Mouse (Mus musculus) thymus, postnatal 4 days (tissue): ENCODE measurements around the gene Cxcr6.

ENCODE experiments used
- DNase-seq: peaks from one replicate; pipeline ENCODE4 v3.0.0; 2021

Cxcr6 gene

GRCm38 (mm10) chr9:123806267-123806666 lies at the start of gene Cxcr6:
Gene Cxcr6, plus strand, starts transcription at chr9:123806475.
- no peak for DNase-seq

DNA sequence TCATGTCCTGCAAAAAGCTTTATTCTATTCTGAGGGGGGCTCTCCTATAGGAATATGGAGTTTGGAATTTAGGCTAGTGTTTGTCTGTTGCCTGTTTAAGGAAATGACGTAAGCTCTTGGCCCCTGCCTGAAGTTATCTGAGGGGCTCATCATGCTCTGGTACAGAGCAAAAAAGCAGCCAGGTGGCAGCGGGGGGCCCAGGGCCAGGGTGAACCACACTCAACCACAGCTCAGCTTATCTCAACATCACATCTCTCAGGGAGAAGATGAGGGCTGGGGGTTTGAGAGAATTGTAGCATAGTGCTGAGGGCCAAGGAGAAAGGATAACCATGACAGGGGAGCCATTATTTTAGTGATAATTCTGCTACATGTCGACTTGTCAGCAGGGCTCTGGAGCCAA lies 49.5 kb upstream of the Cxcr6 start:
- DNase-seq, result peak; percentile 87

- DNase-seq, result peak; percentile 56
Measured at GRCm38 (mm10) chr9:123757326-123757725, 48.9 kb upstream of the Cxcr6 start.

DNA sequence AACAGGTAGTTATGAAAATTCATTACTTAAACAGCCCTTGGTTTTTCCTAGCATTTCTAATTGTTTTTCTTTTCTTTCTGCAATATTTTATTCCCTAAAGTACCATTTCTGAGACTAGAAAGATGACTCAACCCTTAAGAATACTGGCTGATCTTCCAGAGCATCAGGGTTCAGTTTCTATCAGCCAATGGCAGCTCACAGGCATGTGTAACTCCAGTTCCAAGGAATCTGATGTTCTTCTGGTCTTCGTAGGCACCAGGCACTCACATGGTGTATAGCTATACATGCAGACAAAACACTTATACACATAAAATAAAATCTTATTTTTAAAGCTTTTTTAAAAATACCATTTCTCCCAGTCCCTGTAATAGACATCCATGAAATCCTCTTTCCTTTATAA lies 48.1 kb upstream of the Cxcr6 start:
- peak; percentile 11 for DNase-seq

- DNase-seq, result peak; percentile 58
Measured at GRCm38 (mm10) chr9:123758645-123759044, 47.6 kb upstream of the Cxcr6 start.

GRCm38 (mm10) chr9:123760806-123761205 lies 45.5 kb upstream of the Cxcr6 start:
- peak; percentile 20 for DNase-seq

GRCm38 (mm10) chr9:123762886-123763285 lies 43.4 kb upstream of the Cxcr6 start:
- DNase-seq, result peak; percentile 66

- peak; percentile 56 for DNase-seq
Measured at GRCm38 (mm10) chr9:123763771-123764170, 42.5 kb upstream of the Cxcr6 start.

DNA sequence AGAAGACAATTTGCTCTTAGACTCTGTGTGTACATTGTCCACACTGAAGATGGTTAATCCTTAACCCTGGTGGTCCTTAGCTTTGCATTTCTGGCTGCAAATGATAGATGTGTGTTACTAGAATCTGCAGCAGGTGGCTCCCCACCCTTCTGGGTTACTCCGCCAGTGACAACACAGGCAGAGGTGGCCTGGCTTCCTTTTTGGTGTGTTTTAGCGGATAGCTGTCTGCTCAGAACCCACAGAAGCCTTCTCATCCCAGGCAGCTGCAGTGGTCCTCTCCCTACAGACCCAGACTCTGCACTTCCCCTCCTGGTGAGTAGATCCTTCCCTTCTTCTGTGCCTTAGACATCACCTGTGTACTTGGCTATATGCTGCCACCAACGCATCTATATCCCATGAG lies 39.3 kb upstream of the Cxcr6 start:
- DNase-seq, result peak; percentile 75

- peak; percentile 33 for DNase-seq
Measured at GRCm38 (mm10) chr9:123768443-123768842, 37.8 kb upstream of the Cxcr6 start.

DNA sequence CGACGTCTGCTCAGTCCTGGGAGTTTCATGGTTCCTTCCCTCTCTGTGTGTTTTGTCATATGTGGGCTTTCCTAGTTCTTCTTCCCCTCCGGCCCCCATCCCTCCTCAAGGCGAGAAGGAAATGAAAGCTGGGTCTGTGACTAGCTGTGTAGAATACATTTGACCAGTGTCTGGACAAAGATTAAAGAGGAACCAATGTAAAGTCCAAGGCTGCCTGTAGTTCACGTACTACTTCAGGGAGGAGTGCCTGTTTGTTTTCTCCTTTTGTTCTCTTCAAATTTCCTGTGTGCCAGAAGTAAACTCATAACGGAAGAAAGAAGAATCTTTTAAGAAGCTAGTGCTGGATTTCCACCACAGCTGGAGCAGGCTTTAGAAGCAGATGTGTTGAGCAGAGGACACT lies 36.7 kb upstream of the Cxcr6 start:
- DNase-seq, result peak; percentile 40

DNA sequence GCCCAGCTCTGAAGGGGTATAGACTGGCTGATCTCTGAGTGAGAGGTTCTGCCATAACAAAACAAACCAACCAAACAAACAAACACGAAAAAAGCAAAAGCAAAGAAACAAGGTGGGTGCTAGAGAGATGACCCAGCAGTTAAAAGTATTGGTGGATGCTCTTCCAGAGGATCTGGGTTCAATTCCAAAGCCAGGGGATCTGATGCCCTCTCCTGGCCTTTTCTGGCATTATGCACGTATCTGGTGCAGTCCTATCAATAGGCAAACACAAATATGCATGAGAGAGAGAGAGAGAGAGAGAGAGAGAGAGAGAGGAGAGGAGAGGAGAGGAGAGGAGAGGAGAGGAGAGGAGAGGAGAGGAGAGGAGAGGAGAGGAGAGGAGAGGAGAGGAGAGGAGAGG lies 33.0 kb upstream of the Cxcr6 start:
- DNase-seq, result peak; percentile 74

GRCm38 (mm10) chr9:123788855-123789529 lies 17.3 kb upstream of the Cxcr6 start:
- DNase-seq, result no peak

GRCm38 (mm10) chr9:123796174-123796573 lies 10.1 kb upstream of the Cxcr6 start:
- DNase-seq, result peak; percentile 75

- no peak for DNase-seq
Measured at GRCm38 (mm10) chr9:123801527-123801926, 4.7 kb upstream of the Cxcr6 start.

DNA sequence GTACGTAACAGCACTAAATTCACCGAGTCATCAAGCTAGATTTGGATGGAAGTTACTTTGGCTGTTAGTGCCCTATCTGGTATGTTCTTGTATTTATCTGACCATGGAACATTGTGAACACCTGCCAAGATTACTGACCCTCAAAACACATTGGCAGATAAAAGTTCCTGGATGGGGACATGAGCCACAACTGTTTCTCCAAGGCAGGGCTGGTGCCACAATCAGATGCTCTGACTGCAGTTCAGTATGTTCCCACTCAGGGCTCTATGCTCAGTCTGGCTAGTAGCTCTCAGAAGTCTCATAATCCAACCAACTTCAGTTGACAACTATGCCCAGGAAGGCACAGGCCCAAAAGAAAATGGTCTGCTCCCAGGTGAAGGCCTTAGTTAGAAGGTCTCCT lies 3.9 kb upstream of the Cxcr6 start:
- DNase-seq, result no peak

DNA sequence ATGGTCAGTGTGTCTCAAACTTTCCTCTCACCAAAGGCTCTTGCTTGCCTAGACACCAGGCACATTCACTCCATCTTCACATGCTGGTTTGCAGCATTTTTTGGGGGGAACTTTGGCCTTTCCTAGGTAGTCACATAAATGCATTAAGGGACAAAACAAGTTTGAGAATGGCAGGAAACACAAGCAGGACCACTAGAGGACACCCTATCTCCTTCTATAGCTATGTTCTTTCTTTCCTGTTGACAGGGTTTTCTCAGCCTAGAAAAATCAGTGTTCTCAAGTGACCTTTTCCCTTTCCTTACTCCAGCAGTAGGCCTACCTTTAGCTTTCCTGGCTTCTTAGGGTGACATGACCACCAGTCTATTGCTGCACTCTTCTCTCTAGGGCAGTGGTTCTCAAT lies 3.4 kb upstream of the Cxcr6 start:
- DNase-seq, result no peak

GRCm38 (mm10) chr9:123805241-123805640 lies 1.0 kb upstream of the Cxcr6 start:
- DNase-seq, result no peak

DNA sequence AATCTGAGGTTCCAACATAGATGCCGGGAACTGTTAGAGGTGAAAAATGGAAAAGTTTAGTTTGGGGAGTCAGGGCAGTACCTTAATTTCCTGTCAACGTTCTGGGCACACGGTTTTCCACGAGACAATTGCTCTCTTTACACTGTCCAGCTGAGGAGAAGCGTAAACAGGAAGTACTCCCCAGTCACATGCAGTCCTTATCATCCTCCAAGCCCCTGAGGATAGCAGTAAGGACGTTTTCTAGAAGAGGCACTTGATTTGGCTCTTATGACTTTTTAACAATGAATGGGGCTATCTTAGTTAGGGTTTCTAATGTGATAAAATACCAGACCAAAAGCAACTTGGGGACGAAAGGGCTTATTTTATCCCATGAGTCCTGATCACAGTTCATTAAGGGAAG lies 2.3 kb downstream of the Cxcr6 start:
- DNase-seq, result no peak

DNA sequence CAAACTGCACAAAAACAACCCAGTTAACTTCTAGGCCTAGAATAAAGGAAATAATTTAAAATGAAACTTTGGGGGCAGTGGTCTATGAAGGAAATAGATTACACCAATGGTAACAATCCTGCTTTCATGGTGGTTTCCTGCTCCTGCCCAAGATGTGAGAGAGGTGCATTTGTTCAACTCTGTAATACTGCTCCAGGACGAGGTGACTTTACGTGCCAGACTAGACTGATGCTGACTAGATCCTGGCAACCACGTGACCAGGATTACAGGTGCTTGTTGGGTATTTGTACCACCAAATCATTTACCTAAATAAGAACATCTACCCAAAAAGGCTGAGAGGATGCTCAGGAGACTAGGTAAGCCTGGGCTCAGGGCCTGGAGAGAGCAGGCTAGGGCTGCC lies 5.6 kb downstream of the Cxcr6 start:
- no peak for DNase-seq

- DNase-seq, result no peak
Measured at GRCm38 (mm10) chr9:123814326-123814725, 8.1 kb downstream of the Cxcr6 start.

- no peak for DNase-seq
Measured at GRCm38 (mm10) chr9:123814821-123815220, 8.5 kb downstream of the Cxcr6 start.

- no peak for DNase-seq
Measured at GRCm38 (mm10) chr9:123815444-123815843, 9.2 kb downstream of the Cxcr6 start.

- no peak for DNase-seq
Measured at GRCm38 (mm10) chr9:123815996-123816395, 9.7 kb downstream of the Cxcr6 start.

- no peak for DNase-seq
Measured at GRCm38 (mm10) chr9:123818601-123819000, 12.3 kb downstream of the Cxcr6 start.
